In the genomic region with DNA sequence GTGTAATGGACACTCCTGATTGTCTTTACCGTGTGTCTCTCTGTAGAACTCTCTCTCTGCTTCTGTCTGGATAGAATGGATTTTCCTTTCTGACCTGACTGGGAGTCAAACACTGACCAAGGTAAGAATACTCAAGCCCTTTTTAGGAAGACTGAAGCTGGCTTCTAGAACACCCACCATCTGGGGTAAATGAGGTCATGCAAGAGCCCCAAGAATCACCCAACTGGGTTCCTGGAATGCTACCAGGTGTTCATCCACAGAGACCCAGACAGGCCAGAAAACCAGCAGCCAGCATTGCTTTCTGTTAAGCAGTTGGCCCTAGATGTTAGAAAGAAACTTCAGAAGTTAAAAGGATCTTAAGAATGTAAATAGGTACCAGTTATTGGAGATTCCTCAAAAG, we compare ENCODE assay signal across 17 mouse cellular contexts.
DNase-seq lines count a peak whose midpoint lies in the region; ATAC-seq lines count a peak whose summit lies in the region.
"Had no signal": no experiment of that assay in that cellular context is flagged by ENCODE, and none has a peak within 500 bp of the region (broad histone marks: within the 10 kb centered on the region; RNA-seq: fewer than 3 reads in every experiment).

No protein-coding gene starts in this region.

- peak; percentile 68 for DNase-seq in heart, adult 11 months
- no peak for DNase-seq in heart, embryonic 10.5 days (ENCODE audit: low spot score)
- peak; percentile 69 for DNase-seq in brain, adult 2 months (ENCODE audit: low read depth, low spot score)
- peak; percentile 72 for DNase-seq in cerebellum, adult 9-10 months
- DNase-seq in c-Kit-positive CD71-positive TER-119-positive erythroid progenitor cells, embryonic 14.5 days (ENCODE audit: low spot score) = no peak
- no peak for DNase-seq in midbrain, embryonic 14.5 days
- DNase-seq: adrenal gland, postnatal 10 days; gastrocnemius, postnatal 10 days; heart, adult 2 months; kidney, adult 11 months; kidney, adult 9 months had no signal

- H3K4me2 ChIP-seq in midbrain, embryonic 14.5 days (ENCODE audit: low read length) = no peak overlapping the region
- H3K4me2 ChIP-seq: embryonic facial prominence, embryonic 12.5 days; forebrain, embryonic 15.5 days; heart, embryonic 12.5 days; hindbrain, embryonic 14.5 days had no signal

- no peaks in the 10 kb centered on the region for H3K9me3 ChIP-seq in heart, embryonic 10.5 days
- H3K9me3 ChIP-seq in midbrain, embryonic 14.5 days (ENCODE audit: control insufficient read depth, low read length) = no peaks in the 10 kb centered on the region
- H3K9me3 ChIP-seq: embryonic facial prominence, embryonic 12.5 days; forebrain, embryonic 15.5 days had no signal

- H3K36me3 ChIP-seq in heart, embryonic 10.5 days = no peaks in the 10 kb centered on the region
- no peaks in the 10 kb centered on the region for H3K36me3 ChIP-seq in midbrain, embryonic 14.5 days (ENCODE audit: control insufficient read depth, insufficient read depth, low read length)
- H3K36me3 ChIP-seq: embryonic facial prominence, embryonic 12.5 days; forebrain, embryonic 15.5 days; G1E; heart, embryonic 12.5 days; hindbrain, embryonic 10.5 days had no signal

- no peak for ATAC-seq in midbrain, embryonic 14.5 days (ENCODE audit: low FRiP score, low TSS enrichment)
- ATAC-seq: forebrain, embryonic 15.5 days had no signal

- no peaks in the 10 kb centered on the region for H3K27me3 ChIP-seq in heart, embryonic 10.5 days (ENCODE audit: insufficient read depth, poor library complexity, severe bottlenecking)
- no peaks in the 10 kb centered on the region for H3K27me3 ChIP-seq in midbrain, embryonic 14.5 days (ENCODE audit: control insufficient read depth, insufficient read depth, low read length)
- H3K27me3 ChIP-seq: embryonic facial prominence, embryonic 12.5 days; forebrain, embryonic 15.5 days; heart, embryonic 12.5 days had no signal

- no peak overlapping the region for H3K27ac ChIP-seq in heart, embryonic 10.5 days
- no peak overlapping the region for H3K27ac ChIP-seq in midbrain, embryonic 14.5 days (replicated peaks; ENCODE audit: low read depth, low read length)
- H3K27ac ChIP-seq: embryonic facial prominence, embryonic 12.5 days; forebrain, embryonic 15.5 days; heart, adult 2 months; hindbrain, embryonic 10.5 days; hindbrain, embryonic 14.5 days had no signal

- H3K9ac ChIP-seq in midbrain, embryonic 14.5 days (replicated peaks; ENCODE audit: low read length) = no peak overlapping the region
- H3K9ac ChIP-seq: embryonic facial prominence, embryonic 12.5 days; forebrain, embryonic 15.5 days; heart, embryonic 12.5 days; hindbrain, embryonic 14.5 days had no signal

- no peaks in the 10 kb centered on the region for H3K4me1 ChIP-seq in heart, embryonic 10.5 days
- no peaks in the 10 kb centered on the region for H3K4me1 ChIP-seq in midbrain, embryonic 14.5 days (ENCODE audit: control insufficient read depth, insufficient read depth, low read length)
- H3K4me1 ChIP-seq: embryonic facial prominence, embryonic 12.5 days; forebrain, embryonic 15.5 days; heart, embryonic 12.5 days; hindbrain, embryonic 10.5 days had no signal

- WGBS in heart, embryonic 10.5 days = 86% methylated on average over 1 of the region's 1 CpGs
- 100% methylated on average over 1 of the region's 1 CpGs for WGBS in midbrain, embryonic 14.5 days

- no peak overlapping the region for H3K4me3 ChIP-seq in heart, embryonic 10.5 days
- no peak overlapping the region for H3K4me3 ChIP-seq in midbrain, embryonic 14.5 days (replicated peaks; ENCODE audit: low read depth, low read length)
- H3K4me3 ChIP-seq: embryonic facial prominence, embryonic 12.5 days; forebrain, embryonic 15.5 days; heart, adult 2 months; heart, embryonic 12.5 days; hindbrain, embryonic 10.5 days had no signal

Comparison
In these comparisons a context has a peak if more than half of its experiments do, and no peak if none do; other contexts are left out.
1. DNase-seq: peak in heart, adult 11 months (single experiment), brain, adult 2 months (single experiment) and cerebellum, adult 9-10 months (single experiment); none in heart, embryonic 10.5 days (single experiment), c-Kit-positive CD71-positive TER-119-positive erythroid progenitor cells, embryonic 14.5 days (single experiment) and midbrain, embryonic 14.5 days (single experiment).